Mouse (Mus musculus) neural tube, embryonic 14.5 days (tissue): ENCODE results near the gene Hoxc12. TPM values are rescaled to one million over a fixed set of nuclear protein-coding genes. Genes with fewer than 3 reads are reported as not detected.
A peak's percentile ranks its signal among the peaks of the same experiment; 100 is the strongest.

Source experiments
- microRNA-seq: library from miRNA; unstranded; fragments of <30 nt; microRNA quantifications from one replicate; pipeline ENCODE4, GENCODE M21; 2016
- polyA plus RNA-seq: library from polyadenylated mRNA; unstranded; fragments of >200 nt; fragmentation: Nextera tagmentation; extraction: Ambion mirVana; gene quantifications from 2 replicates; pipeline ENCODE4 v1.2.1, GENCODE M21; 2014

Hoxc12 gene
- polyA plus RNA-seq, 1 experiment from 2014 or later = not detected

Small RNA genes within 50 kb of the gene (microRNA-seq; reads per million reads assigned to microRNA genes)
- 659 reads per million, percentile 73 among the genes with 10 or more reads in this experiment for gene Mir196a-2

Other genes starting within 250 kb of the Hoxc12 start
- gene Calcoco1, start 214.6 kb upstream of the Hoxc12 start, polyA plus RNA-seq = 23.5 and 29.3 TPM in 2 replicates
- gene Hoxc13, start 15.7 kb upstream of the Hoxc12 start, polyA plus RNA-seq = not detected in 2 replicates
- gene Hoxc11, start 17.7 kb downstream of the Hoxc12 start, polyA plus RNA-seq = not detected in 2 replicates
- 46.1 and 94.7 TPM in 2 replicates for gene Hoxc10, start 30.0 kb downstream of the Hoxc12 start, polyA plus RNA-seq
- gene Hoxc5, start 30.7 kb downstream of the Hoxc12 start, polyA plus RNA-seq = 3.6 and 10.2 TPM in 2 replicates
- 46.9 and 49.8 TPM in 2 replicates for gene Hoxc9, start 39.7 kb downstream of the Hoxc12 start, polyA plus RNA-seq
- 50.1 and 136 TPM in 2 replicates for gene Hoxc8, start 53.9 kb downstream of the Hoxc12 start, polyA plus RNA-seq
- gene Hoxc6, start 61.5 kb downstream of the Hoxc12 start, polyA plus RNA-seq = 23.0 and 38.7 TPM in 2 replicates
- 19.0 and 24.0 TPM in 2 replicates for gene Hoxc4, start 82.2 kb downstream of the Hoxc12 start, polyA plus RNA-seq
- gene Smug1, start 230.3 kb downstream of the Hoxc12 start, polyA plus RNA-seq = 19.2 and 28.0 TPM in 2 replicates